Mouse (Mus musculus): ENCODE measurements at regions not wholly inside any gene's neighbourhood (a gene's known extent, or its start where the extent isn't known, plus 50 kb on each side); places are given as distances from the start of the nearest gene placed in this dataset.
A peak's percentile ranks its signal among the peaks of the same experiment; 100 is the strongest.
"Not testable (repeated sequence)": the region's sequence is repeated elsewhere in the genome, so short reads cannot be mapped to it uniquely, and the experiment has no call there.

GRCm38 (mm10) chr3:157371509-157371908, 162.5 kb upstream of the Zranb2 start:
- DNase-seq (ENCODE audit: low read depth, low spot score), result no peak

DNA sequence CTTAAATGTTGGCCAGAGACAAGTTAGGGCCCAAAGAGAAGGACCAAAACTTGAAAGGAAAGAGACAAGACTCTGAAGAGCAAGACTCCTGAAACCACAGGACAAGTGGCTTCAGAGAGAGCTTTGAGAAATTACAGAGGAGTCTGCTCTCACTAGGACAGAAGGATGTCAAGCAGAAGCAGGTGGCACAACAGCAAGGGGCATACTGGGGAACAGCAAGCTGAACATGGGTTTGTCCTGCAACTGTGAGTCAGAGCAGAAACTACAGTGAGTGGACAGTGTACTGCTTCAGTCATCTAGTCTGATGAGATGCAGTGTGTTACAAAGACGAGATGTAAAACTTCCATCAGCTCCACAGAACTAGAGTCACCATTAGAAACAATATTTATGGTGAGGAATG, 160.6 kb upstream of the Zranb2 start:
- DNase-seq (ENCODE audit: low read depth, low spot score), result no peak

DNA sequence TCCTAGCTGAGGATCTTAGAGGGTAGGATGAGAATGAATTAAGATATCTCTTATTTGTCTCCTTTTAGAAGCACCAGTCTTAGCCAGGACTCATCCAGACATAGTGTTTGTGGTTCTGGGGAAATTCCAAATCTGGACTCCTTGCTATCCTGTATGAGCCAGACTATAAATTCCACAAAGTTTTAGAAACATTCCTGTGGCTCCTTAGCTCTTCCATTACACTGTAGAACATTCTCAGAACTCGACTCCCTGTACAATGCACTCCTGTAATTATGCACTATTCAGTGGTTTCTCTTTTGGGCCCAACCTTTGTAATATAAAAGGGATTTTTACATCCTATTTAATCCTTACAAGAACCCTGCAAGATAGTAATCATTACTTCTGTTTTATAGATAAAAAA, 159.8 kb upstream of the Zranb2 start:
- no peak for DNase-seq (ENCODE audit: low read depth, low spot score)

DNA sequence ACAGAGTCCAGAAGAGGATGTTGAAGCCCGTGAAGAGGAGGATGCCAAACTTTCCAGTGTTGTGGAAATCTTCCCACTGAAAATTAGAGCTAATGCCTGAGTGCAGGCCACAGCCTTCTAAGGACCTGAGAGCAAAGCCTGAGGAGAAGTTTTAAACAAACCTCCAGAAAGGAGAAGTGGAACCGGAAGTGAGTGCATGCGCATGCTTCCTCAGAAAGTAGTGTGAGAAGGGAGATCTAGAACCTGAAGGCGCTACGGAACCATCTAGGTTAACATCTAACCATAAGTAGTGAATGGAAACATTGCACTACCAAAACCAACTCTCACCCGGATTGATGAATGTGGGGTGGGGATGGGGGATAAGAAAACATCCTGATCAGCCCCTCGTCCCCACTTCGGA, 156.4 kb upstream of the Zranb2 start:
- DNase-seq (ENCODE audit: low read depth, low spot score), result no peak

- DNase-seq (ENCODE audit: low read depth, low spot score), result no peak
Measured at GRCm38 (mm10) chr3:157378127-157378526, 155.8 kb upstream of the Zranb2 start.

DNA sequence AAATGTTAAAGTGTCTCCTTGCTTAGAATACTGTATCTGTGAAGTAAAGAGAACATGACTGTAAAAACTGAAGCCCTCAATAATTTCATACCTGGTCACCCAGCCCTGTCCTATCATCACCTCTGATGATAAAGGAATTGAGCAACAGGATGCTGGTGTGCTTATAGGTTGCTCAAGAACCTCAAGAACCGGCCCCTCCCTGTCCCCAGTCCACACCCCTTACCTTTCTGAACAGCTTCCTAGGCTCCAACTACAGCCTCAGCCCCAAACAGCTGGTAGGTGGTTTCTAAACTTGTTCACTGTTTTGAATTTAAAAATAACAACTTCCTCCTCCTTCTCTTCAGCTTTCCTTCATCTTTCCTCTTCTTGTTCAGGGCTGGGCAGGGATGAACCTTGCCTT, 142.1 kb upstream of the Zranb2 start:
- no peak for DNase-seq (ENCODE audit: low read depth, low spot score)

- DNase-seq (ENCODE audit: low read depth, low spot score), result no peak
Measured at GRCm38 (mm10) chr3:157393903-157394302, 140.1 kb upstream of the Zranb2 start.

DNA sequence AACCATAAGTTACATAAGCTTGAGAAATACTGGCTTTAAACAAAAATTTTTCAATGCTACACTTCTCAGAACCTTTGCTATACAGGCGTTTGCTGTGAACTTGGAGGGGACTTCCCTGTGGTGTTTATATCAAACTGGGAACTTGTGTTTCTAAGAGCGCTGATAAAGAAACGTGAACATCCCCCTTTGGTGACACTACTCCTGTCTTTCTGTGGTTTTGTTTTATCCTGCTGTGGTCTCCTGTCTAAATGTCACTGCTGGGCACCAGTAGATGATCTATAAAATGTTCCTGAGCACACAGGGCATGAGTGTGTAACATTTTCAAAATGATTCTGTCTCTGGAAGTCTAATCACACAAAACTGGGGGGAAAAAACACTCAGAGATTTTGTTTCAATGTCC, 134.1 kb upstream of the Zranb2 start:
- DNase-seq (ENCODE audit: low read depth, low spot score), result no peak

DNA sequence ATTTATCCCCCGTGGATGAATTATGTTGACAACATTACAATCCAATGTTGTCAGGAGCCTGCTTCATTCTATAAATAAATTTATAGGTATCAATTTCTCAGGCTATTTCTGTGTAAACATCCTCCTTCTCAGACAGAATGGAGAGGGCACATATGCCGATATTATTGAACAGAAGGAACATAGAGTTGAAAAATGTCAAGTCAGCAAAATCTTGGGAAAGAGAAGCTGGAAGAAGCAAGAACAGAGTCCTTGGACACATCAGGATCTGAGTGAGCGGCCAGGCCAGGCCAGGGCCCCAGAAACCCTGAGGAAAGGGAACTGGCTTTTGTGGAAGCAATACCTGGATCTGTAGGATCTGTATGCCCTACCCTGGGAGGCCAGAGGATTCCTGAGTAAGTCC, 129.9 kb upstream of the Zranb2 start:
- DNase-seq (ENCODE audit: low read depth, low spot score), result no peak

GRCm38 (mm10) chr3:157423447-157423846, 110.5 kb upstream of the Zranb2 start:
- DNase-seq (ENCODE audit: low read depth, low spot score), result not testable (repeated sequence)

DNA sequence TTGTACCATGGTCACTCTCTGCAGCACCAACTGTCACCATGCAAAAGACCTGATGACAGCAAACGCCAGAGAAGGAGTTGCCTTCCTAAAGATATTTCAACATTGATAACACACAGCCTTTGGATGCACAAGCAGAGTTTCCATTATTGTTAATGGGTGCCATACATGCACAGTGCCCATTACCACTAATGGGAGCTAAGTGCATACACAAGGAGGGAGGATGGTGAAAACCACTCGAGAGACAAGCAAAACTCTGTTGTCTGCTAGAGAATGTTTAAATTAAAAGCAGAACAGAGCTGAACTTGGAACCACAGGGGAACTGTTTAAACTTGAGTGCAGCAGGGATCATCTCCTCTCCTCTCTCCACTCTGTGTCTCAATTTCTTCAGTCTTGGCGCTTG, 107.2 kb upstream of the Zranb2 start:
- DNase-seq (ENCODE audit: low read depth, low spot score), result no peak

DNA sequence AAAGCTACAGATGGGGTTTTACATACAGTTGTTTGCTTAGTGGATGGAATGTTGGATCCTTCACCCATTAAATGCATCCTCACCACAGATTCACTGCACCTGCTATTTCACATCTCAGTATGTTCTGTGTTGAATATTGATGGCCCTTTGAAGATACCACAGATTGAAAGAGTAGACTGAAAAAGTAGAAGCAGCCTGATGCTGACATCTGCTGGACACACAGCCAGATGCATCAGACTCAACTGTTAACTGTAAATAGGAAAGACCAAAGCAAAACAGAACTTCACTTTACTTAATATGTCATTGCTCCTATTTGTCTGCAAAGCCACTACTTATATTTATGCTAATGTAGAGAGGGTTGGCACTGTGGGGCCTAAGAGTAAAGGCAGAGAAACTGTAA, 84.2 kb upstream of the Zranb2 start:
- peak; percentile 2 for DNase-seq (ENCODE audit: low read depth, low spot score)

GRCm38 (mm10) chr3:157471600-157471999, 62.4 kb upstream of the Zranb2 start:
- no peak for DNase-seq (ENCODE audit: low read depth, low spot score)

GRCm38 (mm10) chr3:157472674-157473073, 61.3 kb upstream of the Zranb2 start:
- no peak for DNase-seq (ENCODE audit: low read depth, low spot score)

DNA sequence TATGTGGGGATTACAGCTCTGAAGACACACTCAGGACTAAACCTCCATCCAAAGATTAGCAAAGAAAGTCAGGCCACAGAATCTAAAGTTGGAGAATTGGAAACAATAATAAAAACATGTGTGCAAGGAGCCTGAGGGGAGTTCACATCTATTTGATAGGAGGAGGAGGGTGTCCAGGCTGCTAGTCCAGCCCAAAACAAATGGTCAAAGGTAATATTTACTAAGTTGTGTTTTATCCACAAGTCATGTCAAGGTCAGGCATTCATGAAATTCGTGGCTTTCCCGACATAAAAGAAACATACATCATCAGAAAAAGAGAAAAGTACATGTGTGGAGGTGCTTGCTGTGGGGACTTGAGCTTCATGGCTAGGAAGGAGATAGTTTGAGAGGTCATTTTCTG, 56.2 kb upstream of the Zranb2 start:
- no peak for DNase-seq (ENCODE audit: low read depth, low spot score)

All from A20 (cell line).